Mouse (Mus musculus): ENCODE data around the gene Hectd1.

DNA sequence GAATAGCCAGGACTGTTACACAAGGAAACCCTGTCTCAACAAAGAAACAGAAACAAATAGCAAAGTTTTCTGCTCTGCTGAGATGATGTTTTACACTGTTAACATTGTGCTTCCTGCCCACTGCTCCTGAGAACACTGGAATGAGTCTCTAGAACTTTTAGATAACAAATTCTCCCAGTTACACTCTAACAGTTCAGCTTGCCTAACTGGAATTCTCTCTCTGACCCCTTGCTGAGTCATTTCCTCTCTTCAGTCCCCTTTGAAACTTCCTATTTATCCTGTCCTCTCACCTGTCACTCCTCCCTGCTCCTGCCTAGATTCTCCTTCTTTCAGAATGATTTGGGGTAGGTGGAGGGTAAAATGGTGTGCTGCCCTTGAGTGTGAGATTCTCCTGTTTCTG, 135.2 kb downstream of the Hectd1 start:
- no peak for TF ChIP-seq POLR2A (IDR thresholded peaks at IDR 0.05; ENCODE audit: low read depth, low read length)
- no peak for TF ChIP-seq CTCF (IDR thresholded peaks at IDR 0.05; ENCODE audit: extremely low read depth, insufficient read depth, insufficient read length, insufficient replicate concordance)

Measured in spleen, adult 2 months (tissue).